Mouse (Mus musculus): ENCODE data around the gene St6galnac3. TPM values are rescaled to one million over a fixed set of nuclear protein-coding genes. Genes with fewer than 3 reads are reported as not detected.

St6galnac3 gene
- total RNA-seq, 2 experiments from 2014 or later, result 20.6 to 23.3 TPM

GRCm38 (mm10) chr3:153734741-153735140, 9.8 kb upstream of the St6galnac3 start:
- DNase-seq (ENCODE audit: low spot score in 2 of 2), result no peak

GRCm38 (mm10) chr3:153733364-153734159, 8.6 kb upstream of the St6galnac3 start:
- no peak for DNase-seq (ENCODE audit: low spot score in 2 of 2)

GRCm38 (mm10) chr3:153732749-153733148, 7.8 kb upstream of the St6galnac3 start:
- no peak for DNase-seq (ENCODE audit: low spot score in 2 of 2)

GRCm38 (mm10) chr3:153732035-153732434, 7.1 kb upstream of the St6galnac3 start:
- no peak for DNase-seq (ENCODE audit: low spot score in 2 of 2)

GRCm38 (mm10) chr3:153728577-153728976, 3.6 kb upstream of the St6galnac3 start:
- no peak for DNase-seq (ENCODE audit: low spot score in 2 of 2)

GRCm38 (mm10) chr3:153723467-153724079, 1.4 kb downstream of the St6galnac3 start:
- DNase-seq (ENCODE audit: low spot score in 2 of 2), result no peak

- no peak for DNase-seq (ENCODE audit: low spot score in 2 of 2)
Observed at GRCm38 (mm10) chr3:153721525-153721924, 3.4 kb downstream of the St6galnac3 start.

GRCm38 (mm10) chr3:153720922-153721321, 4.1 kb downstream of the St6galnac3 start:
- no peak for DNase-seq (ENCODE audit: low spot score in 2 of 2)

GRCm38 (mm10) chr3:153720296-153720695, 4.7 kb downstream of the St6galnac3 start:
- no peak for DNase-seq (ENCODE audit: low spot score in 2 of 2)

- no peak for DNase-seq (ENCODE audit: low spot score in 2 of 2)
Observed at GRCm38 (mm10) chr3:153719256-153719970, 5.6 kb downstream of the St6galnac3 start.

GRCm38 (mm10) chr3:153718724-153719123, 6.2 kb downstream of the St6galnac3 start:
- DNase-seq (ENCODE audit: low spot score in 2 of 2), result no peak

- DNase-seq (ENCODE audit: low spot score in 2 of 2), result no peak
Observed at GRCm38 (mm10) chr3:153717742-153718141, 7.2 kb downstream of the St6galnac3 start.

GRCm38 (mm10) chr3:153715646-153716045, 9.3 kb downstream of the St6galnac3 start:
- no peak for DNase-seq (ENCODE audit: low spot score in 2 of 2)

GRCm38 (mm10) chr3:153710545-153710944, 14.4 kb downstream of the St6galnac3 start:
- no peak for DNase-seq (ENCODE audit: low spot score in 2 of 2)

- DNase-seq (ENCODE audit: low spot score in 2 of 2), result no peak
Observed at GRCm38 (mm10) chr3:153707687-153708086, 17.3 kb downstream of the St6galnac3 start.

GRCm38 (mm10) chr3:153706901-153707300, 18.1 kb downstream of the St6galnac3 start:
- no peak for DNase-seq (ENCODE audit: low spot score in 2 of 2)

GRCm38 (mm10) chr3:153701752-153702740, 22.9 kb downstream of the St6galnac3 start:
- no peak for DNase-seq (ENCODE audit: low spot score in 2 of 2)

GRCm38 (mm10) chr3:153701172-153701571, 23.8 kb downstream of the St6galnac3 start:
- no peak for DNase-seq (ENCODE audit: low spot score in 2 of 2)

- DNase-seq (ENCODE audit: low spot score in 2 of 2), result no peak
Observed at GRCm38 (mm10) chr3:153699086-153699485, 25.9 kb downstream of the St6galnac3 start.

GRCm38 (mm10) chr3:153692978-153693377, 32.0 kb downstream of the St6galnac3 start:
- DNase-seq (ENCODE audit: low spot score in 2 of 2), result no peak

All from layer of hippocampus, postnatal 14 days (tissue).